Mouse (Mus musculus) heart, embryonic 13.5 days (tissue): ENCODE data around the gene Trappc10. TPM values are rescaled to one million over a fixed set of nuclear protein-coding genes. Genes with fewer than 3 reads are reported as not detected.

Experiments
- ATAC-seq: fragments of 200-750 bp; cut with Nextera tagmentation; 2 replicates; pipeline ENCODE4 v1.8.0; 2017; ENCODE audit warnings: moderate TSS enrichment; ENCODE audit not compliant: insufficient number of reproducible peaks, low FRiP score, low TSS enrichment; ENCODE audit errors: extremely low read depth
- H3K27ac ChIP-seq: fragments of 300-500 bp; sonication (generic); replicated peaks from 2 replicates; pipeline ENCODE4 v1.5.1; 2015; ENCODE audit warnings: moderate library complexity, mild to moderate bottlenecking, inconsistent platforms
- H3K27me3 ChIP-seq: fragments of 300-500 bp; sonication (generic); replicated peaks from 2 replicates; pipeline ENCODE4 v1.6.1; 2015; ENCODE audit warnings: mild to moderate bottlenecking, inconsistent platforms
- H3K36me3 ChIP-seq: fragments of 300-500 bp; sonication (generic); 2 replicates; pipeline ENCODE4 v1.6.1; 2015; ENCODE audit warnings: mild to moderate bottlenecking, inconsistent platforms
- H3K4me1 ChIP-seq: fragments of 300-500 bp; sonication (generic); 2 replicates; pipeline ENCODE4 v1.6.1; 2015; ENCODE audit warnings: inconsistent platforms
- H3K4me2 ChIP-seq: fragments of 300-500 bp; sonication (generic); 2 replicates; pipeline ENCODE4 v1.6.1; 2015; ENCODE audit warnings: inconsistent platforms, mild to moderate bottlenecking, moderate library complexity
- H3K4me3 ChIP-seq: fragments of 300-500 bp; sonication (generic); 2 replicates; pipeline ENCODE4 v1.5.1; 2015; ENCODE audit warnings: moderate library complexity, mild to moderate bottlenecking, inconsistent platforms
- H3K9ac ChIP-seq: fragments of 300-500 bp; sonication (generic); 2 replicates; pipeline ENCODE4 v1.6.1; 2015; ENCODE audit warnings: inconsistent platforms, mild to moderate bottlenecking, moderate library complexity
- H3K9me3 ChIP-seq: fragments of 300-500 bp; sonication (generic); 2 replicates; pipeline ENCODE4 v1.6.1; 2016; ENCODE audit warnings: inconsistent platforms
- WGBS: fragments of 180-500 bp; shearing (Covaris S2); methylation state at CpG from one replicate; pipeline ENCODE4 v1.1.7; 2015; ENCODE audit warnings: mixed read lengths; 5-methylcytosine and 5-hydroxymethylcytosine counted together
- polyA plus RNA-seq: library from polyadenylated mRNA; unstranded; fragments of >200 nt; fragmentation: Nextera tagmentation; extraction: Ambion mirVana; gene quantifications from 2 replicates; pipeline ENCODE4 v1.2.1, GENCODE M21; 2015

Trappc10 gene
- 10.5 and 11.1 TPM in 2 replicates for polyA plus RNA-seq

DNA sequence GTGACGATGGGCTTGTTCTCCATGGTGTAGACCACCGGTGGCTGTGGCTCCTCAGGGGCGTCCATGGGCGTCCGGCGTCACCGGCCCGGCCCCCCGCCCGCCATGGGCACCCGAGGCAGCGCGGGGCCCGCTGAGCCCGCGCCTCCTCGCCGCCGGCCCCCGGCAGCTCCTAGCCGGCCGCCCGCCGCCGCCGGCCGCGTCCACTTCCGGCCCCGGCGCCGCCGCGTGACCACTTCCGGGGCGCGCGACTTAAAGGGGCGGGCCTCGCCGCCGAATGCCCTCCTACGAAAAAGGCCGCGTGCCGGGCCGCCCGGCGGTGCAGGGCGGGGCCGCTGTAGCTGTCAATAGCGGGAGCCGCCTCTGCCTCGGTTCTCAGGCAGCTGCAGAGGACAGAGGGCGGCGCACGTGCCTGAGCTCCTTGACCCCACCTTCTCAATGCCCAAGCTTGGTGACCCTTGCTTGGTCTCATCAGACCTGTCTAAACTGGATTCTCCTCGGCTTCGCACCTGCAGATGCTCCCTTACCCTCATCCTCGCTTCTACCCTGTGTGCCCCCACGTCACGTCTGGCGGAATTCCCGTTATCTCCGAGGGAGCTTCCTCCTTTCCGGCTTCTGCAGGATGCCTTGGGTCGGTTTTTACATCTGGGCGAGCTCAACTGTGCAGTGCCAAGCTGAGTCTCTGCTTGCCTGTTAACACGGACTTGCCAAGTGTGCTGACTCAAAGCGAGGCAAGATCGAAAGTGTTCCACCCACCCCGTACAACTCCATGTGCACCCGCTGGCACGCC is at the start of gene Trappc10:
Trappc10 (minus strand) TSS at position 204 of the 787 bp plus-strand sequence.
- Histone ChIP-seq H3K4me1 (peaks cover 15% of the 10 kb centered on the region), H3K9me3 (no peaks in the 10 kb centered on the region), H3K27me3 (no peaks in the 10 kb centered on the region), H3K4me2 (peak within 1 kb of the TSS; percentile 99), H3K36me3 (0 out of 2 replicates have a peak, but pooled peaks cover 3% of the 10 kb centered on the region), H3K4me3 (peak within 1 kb of the TSS; percentile 93), H3K27ac (peak within 1 kb of the TSS; percentile 69), H3K9ac (peak within 1 kb of the TSS; percentile 91)
- under 1% methylated on average over 71 of the region's 74 CpGs for WGBS
- peak; percentile 95 for ATAC-seq

DNA sequence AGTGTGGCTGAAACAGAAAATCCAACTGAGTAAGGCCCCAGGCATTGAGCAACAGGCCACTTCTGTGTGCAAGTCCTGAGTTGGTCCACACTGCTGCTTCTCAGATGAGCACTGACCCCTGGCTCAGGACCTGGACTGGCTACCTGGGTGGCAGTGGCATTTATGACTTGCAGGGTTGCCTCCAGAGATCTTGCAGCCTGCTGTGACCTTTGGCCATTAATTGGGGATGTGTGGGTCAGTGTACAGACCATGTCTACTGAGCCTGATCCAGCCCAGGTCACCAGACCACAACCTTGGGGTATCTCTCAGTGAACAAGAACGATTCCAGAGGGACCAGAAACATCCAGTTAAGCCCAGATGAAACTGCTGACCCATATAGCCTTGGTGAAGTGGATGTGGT is 49.1 kb upstream of the Trappc10 start:
- ATAC-seq, result no peak
- WGBS, result 72% methylated on average over 1 of the region's 1 CpGs
- Histone ChIP-seq H3K9ac (no peak overlapping the region), H3K27ac (no peak overlapping the region), H3K9me3 (no peaks in the 10 kb centered on the region), H3K4me3 (no peak overlapping the region), H3K4me1 (peaks cover 29% of the 10 kb centered on the region), H3K27me3 (no peaks in the 10 kb centered on the region), H3K4me2 (no peak overlapping the region), H3K36me3 (no peaks in the 10 kb centered on the region; the same call in 1 of the 2 replicates)

DNA sequence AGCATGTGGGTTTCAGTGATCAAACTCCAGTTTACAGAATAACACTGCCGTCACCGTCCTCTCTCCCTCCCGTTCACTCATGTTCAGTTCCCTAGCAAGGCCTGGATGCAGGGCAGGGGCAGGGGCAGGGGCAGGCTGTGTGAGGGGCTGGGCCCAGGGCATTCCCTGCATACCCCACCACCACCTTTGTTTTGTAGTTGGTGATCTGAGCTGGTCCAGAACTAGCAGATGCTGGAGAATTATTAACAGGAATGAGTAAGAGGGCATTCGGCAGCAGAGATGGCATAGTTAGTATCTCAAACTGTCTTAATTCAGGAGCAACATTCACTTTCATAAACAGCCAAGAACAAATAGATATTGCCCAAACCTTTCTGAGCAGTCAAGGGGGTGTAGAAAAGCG is 47.9 kb upstream of the Trappc10 start:
- WGBS, result 80% methylated on average over 5 of the region's 5 CpGs
- no peaks in the 10 kb centered on the region for H3K27me3 ChIP-seq
- no peak overlapping the region for H3K27ac ChIP-seq
- no peak overlapping the region for H3K9ac ChIP-seq
- H3K4me1 ChIP-seq, result peaks cover 17% of the 10 kb centered on the region
- H3K4me3 ChIP-seq, result no peak overlapping the region
- no peak for ATAC-seq
- peaks cover 7% of the 10 kb centered on the region for H3K36me3 ChIP-seq
- no peaks in the 10 kb centered on the region for H3K9me3 ChIP-seq
- no peak overlapping the region for H3K4me2 ChIP-seq

DNA sequence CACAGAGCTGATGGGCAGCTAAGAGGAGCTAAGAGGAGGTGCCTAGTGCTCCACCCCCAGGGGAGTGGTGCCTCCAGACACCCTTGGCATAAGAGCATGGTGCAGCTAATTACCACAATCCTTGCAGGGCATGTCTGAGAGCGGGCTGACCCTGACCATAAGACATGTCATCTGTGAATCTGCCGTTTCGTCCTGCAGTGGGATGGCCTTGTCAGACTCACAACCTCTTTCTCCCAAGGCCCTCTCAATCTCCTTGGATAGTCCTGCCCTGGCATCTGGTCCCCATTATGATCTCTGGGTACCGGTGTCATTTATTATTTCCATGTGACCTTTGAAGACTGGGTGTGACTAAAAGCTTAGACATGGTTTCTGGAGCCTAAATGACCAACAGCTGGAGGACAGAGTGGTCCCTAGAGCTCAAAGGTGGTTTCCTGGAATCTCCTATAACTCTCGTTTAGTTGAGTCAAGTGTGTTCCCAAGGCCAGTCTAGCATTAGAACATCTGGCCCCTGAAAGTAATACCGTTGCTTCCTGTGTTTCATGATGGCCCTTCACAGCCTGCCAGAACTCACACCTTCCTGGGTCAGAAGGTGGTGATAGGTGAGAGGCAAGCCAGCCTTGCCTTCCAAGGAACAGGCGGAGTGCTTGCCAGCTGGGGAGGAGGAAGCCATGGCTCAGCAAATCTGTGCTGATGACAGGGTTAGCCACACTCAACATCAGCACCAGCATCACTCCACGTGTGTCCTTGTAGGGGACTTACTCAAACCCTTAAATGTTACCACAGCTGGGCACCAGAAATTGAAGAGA is 46.5 kb upstream of the Trappc10 start:
- WGBS, result 70% methylated on average over 8 of the region's 8 CpGs
- H3K27me3 ChIP-seq, result no peaks in the 10 kb centered on the region
- no peak overlapping the region for H3K4me2 ChIP-seq
- no peak overlapping the region for H3K27ac ChIP-seq
- peaks cover 21% of the 10 kb centered on the region for H3K36me3 ChIP-seq
- peaks cover 6% of the 10 kb centered on the region; the same call in 1 of the 2 replicates for H3K4me1 ChIP-seq
- no peak overlapping the region for H3K9ac ChIP-seq
- H3K9me3 ChIP-seq, result no peaks in the 10 kb centered on the region
- H3K4me3 ChIP-seq, result no peak overlapping the region
- ATAC-seq, result no peak

DNA sequence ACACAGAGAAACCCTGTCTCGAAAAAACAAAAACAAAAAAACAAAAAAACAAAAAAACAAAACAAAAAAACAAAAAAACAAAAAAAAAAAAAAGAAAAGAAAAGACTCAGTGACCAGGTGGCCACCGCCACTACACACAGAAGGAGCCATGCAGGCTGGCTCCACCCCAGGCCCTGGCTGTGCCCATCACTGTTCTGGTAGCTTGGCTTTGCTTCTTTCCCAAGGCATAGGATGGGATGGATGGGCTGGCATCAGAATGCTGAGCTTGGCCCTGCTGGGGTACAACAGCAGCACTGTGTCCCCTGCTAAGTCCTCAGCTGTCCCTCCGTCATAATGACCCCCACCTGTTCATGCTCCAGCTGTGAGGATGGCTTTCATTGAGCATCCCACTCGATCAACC is 44.5 kb upstream of the Trappc10 start:
- H3K36me3 ChIP-seq, result peaks cover 38% of the 10 kb centered on the region
- H3K9me3 ChIP-seq, result no peaks in the 10 kb centered on the region
- 83% methylated on average over 4 of the region's 4 CpGs for WGBS
- H3K27ac ChIP-seq, result no peak overlapping the region
- H3K4me1 ChIP-seq, result peaks cover 3% of the 10 kb centered on the region; the same call in 1 of the 2 replicates
- no peaks in the 10 kb centered on the region for H3K27me3 ChIP-seq
- ATAC-seq, result no peak
- H3K9ac ChIP-seq, result no peak overlapping the region
- no peak overlapping the region for H3K4me3 ChIP-seq
- no peak overlapping the region for H3K4me2 ChIP-seq

DNA sequence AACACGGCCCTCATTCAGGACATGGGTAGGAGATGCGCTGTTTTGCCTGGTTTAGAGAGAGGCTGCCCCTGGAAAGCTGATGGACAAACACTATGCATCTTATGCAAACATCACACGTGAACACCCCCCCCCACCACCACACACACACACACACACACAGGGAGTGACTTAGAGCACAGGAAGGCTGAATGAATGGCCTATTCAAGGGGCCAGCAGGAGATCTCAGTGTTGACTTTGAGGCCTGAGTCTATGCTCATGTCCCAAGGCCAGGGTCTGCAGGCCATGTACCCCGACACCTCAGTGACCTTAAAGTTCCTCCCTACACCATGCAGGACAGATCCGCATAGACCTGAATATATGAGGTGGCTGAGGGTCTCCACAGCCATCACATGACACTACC is 43.7 kb upstream of the Trappc10 start:
- Histone ChIP-seq H3K36me3 (peaks cover 46% of the 10 kb centered on the region), H3K9me3 (no peaks in the 10 kb centered on the region), H3K4me1 (peaks cover 3% of the 10 kb centered on the region; the same call in 1 of the 2 replicates), H3K9ac (no peak overlapping the region), H3K27ac (no peak overlapping the region), H3K4me3 (no peak overlapping the region), H3K27me3 (no peaks in the 10 kb centered on the region), H3K4me2 (no peak overlapping the region)
- WGBS, result 83% methylated on average over 5 of the region's 5 CpGs
- no peak for ATAC-seq

DNA sequence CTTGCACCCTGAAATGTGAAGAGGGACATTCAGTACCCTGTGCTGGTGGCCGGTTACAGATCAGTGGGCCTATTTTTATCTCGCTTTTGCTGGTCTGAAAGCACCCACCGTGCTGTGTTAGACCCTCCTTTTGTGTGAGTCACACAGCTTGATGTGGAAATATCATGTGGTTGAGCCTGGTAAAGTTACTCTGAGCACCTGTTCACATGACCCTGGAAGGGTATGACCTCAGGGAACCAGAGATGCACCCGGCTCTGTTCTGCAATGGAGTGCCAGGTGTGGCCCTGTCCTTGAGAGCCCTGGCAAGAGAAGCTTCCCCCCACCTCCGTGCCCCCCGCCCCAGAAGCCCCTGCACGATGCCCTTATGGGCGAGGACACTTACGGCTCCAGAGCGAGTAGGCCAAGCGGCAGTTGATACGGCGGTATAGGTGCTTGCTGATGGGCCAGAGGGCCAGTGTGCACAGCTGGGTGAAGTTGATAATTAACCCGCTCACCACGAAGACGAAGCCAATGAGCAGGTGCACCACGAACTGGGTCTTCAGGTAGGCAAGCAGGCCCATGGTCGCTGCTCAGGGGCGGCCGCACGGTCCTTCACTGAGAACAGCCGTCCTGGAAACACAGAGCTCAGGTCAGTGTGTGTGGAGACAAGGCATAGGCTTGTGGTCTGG is 43.2 kb upstream of the Trappc10 start:
- Histone ChIP-seq H3K36me3 (peaks cover 51% of the 10 kb centered on the region), H3K9me3 (no peaks in the 10 kb centered on the region)
- WGBS, result 89% methylated on average over 22 of the region's 22 CpGs

DNA sequence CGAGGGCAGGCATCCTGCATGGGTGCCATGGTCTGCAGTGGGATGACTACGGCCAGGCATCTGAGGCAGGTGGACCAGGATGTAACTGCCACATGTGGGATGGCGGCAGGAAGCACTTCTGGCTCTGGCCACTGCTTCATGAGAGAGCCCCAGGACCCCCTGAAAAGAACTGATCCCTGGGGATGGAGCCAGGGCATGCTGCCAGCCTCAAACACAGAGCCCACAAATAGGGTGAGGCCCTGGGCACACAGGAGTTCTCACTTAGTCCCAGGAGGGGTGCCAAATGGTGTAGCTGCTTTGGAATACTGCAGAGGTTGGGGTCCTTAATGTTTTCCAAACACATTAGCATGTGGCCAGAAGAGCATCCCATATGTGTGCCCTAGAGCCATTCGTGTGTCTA is 41.5 kb upstream of the Trappc10 start:
- Histone ChIP-seq H3K9me3 (no peaks in the 10 kb centered on the region), H3K36me3 (peaks cover 68% of the 10 kb centered on the region), H3K27ac (no peak overlapping the region), H3K27me3 (no peaks in the 10 kb centered on the region), H3K9ac (no peak overlapping the region), H3K4me1 (no peaks in the 10 kb centered on the region), H3K4me3 (no peak overlapping the region), H3K4me2 (no peak overlapping the region)
- WGBS, result 83% methylated on average over 4 of the region's 4 CpGs
- ATAC-seq, result no peak

More for the DNA sequence above, 43.2 kb upstream of the Trappc10 start:
- Histone ChIP-seq H3K27ac (no peak overlapping the region), H3K4me3 (no peak overlapping the region), H3K27me3 (no peaks in the 10 kb centered on the region), H3K9ac (no peak overlapping the region), H3K4me1 (peaks cover 3% of the 10 kb centered on the region; the same call in 1 of the 2 replicates), H3K4me2 (no peak overlapping the region)
- ATAC-seq, result no peak

DNA sequence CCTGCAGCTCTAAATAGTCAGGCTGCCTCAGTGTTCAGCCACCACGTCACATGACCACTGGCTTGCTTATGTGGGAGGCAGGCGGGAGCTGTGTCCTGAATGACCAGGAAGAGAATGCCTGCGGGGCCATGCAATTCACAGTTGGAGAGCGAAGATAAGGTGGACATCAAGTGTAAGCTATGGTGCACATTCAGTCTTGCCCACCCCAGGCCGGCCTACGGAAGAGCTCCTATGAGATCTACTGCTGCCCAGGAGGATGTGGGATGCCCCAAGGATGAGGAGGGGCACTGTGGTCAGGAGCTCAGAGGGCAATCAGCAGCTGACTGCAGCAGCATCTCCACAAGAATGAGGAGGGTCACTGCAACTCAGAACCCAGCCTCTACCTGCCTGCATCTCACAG is 41.0 kb upstream of the Trappc10 start:
- Histone ChIP-seq H3K9me3 (no peaks in the 10 kb centered on the region), H3K27me3 (no peaks in the 10 kb centered on the region), H3K9ac (no peak overlapping the region), H3K4me1 (no peaks in the 10 kb centered on the region), H3K36me3 (peaks cover 73% of the 10 kb centered on the region), H3K4me2 (no peak overlapping the region), H3K4me3 (no peak overlapping the region), H3K27ac (no peak overlapping the region)
- ATAC-seq, result no peak
- 59% methylated on average over 6 of the region's 6 CpGs for WGBS

DNA sequence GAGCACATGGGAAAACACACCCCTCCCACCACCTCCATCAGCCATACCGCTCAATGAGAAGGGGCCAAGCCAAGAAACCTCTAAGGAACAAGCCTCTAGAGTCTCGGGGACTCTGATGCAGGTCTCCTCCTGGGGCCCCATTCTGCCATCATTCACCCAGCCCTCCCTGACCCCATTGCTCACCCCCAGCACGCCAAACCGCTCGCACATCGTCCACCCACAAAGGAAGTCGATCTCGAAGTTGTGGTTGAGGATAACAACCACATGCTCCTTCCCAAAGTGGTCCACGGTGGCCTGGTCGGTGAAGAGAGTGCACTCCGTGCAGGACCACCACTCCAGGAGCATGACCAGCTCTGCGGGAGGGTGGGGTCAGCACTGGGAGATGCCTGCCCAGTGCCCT is 40.4 kb upstream of the Trappc10 start:
- H3K9me3 ChIP-seq, result no peaks in the 10 kb centered on the region
- H3K4me2 ChIP-seq, result no peak overlapping the region
- H3K27ac ChIP-seq, result no peak overlapping the region
- no peak overlapping the region for H3K4me3 ChIP-seq
- H3K27me3 ChIP-seq, result no peaks in the 10 kb centered on the region
- no peaks in the 10 kb centered on the region for H3K4me1 ChIP-seq
- WGBS, result 82% methylated on average over 12 of the region's 12 CpGs
- peaks cover 79% of the 10 kb centered on the region for H3K36me3 ChIP-seq
- no peak for ATAC-seq
- H3K9ac ChIP-seq, result no peak overlapping the region

DNA sequence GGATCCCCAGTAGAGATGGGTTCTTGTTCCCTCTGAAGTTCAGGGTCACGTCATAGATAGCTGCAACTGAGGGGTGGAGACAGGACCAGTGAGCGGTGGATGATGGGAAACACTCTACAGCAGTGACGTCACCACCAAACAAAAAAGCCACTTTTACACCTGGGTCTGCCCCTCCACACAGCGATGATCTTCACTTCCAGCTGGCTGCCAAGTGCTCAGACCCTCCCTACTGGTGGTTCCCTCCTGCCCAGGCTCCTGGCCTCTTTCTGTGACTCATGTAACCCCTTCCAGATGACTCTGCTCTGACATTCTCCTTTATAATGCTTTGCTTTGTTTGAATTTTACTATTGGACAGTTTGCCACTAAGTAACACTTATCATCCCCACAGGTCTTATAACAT is 38.0 kb upstream of the Trappc10 start:
- Histone ChIP-seq H3K4me3 (no peak overlapping the region), H3K9me3 (no peaks in the 10 kb centered on the region), H3K27me3 (no peaks in the 10 kb centered on the region), H3K4me2 (no peak overlapping the region), H3K27ac (no peak overlapping the region), H3K4me1 (no peaks in the 10 kb centered on the region), H3K9ac (no peak overlapping the region), H3K36me3 (peaks cover 89% of the 10 kb centered on the region)
- WGBS, result 82% methylated on average over 4 of the region's 4 CpGs
- no peak for ATAC-seq
